Mouse (Mus musculus): ENCODE data around the gene Rab4a.
A peak's percentile ranks its signal among the peaks of the same experiment; 100 is the strongest.

The Rab4a gene

GRCm38 (mm10) chr8:123805718-123806373, at the start of gene Rab4a:
Gene Rab4a (plus strand): TSS chr8:123805985.
- DNase-seq (ENCODE audit: low read depth, low spot score) = peak; percentile 89

GRCm38 (mm10) chr8:123756901-123757300, 48.9 kb upstream of the Rab4a start:
- no peak for DNase-seq (ENCODE audit: low read depth, low spot score)

GRCm38 (mm10) chr8:123758935-123759334, 46.9 kb upstream of the Rab4a start:
- no peak for DNase-seq (ENCODE audit: low read depth, low spot score)

- peak; percentile 50 for DNase-seq (ENCODE audit: low read depth, low spot score)
These were observed 45.9 kb upstream of the Rab4a start for GRCm38 (mm10) chr8:123759933-123760332.

- DNase-seq (ENCODE audit: low read depth, low spot score) = no peak
These were observed 45.2 kb upstream of the Rab4a start for GRCm38 (mm10) chr8:123760579-123760978.

GRCm38 (mm10) chr8:123761266-123761882, 44.4 kb upstream of the Rab4a start:
- no peak for DNase-seq (ENCODE audit: low read depth, low spot score)

- DNase-seq (ENCODE audit: low read depth, low spot score) = no peak
These were observed 43.9 kb upstream of the Rab4a start for GRCm38 (mm10) chr8:123761883-123762270.

- no peak for DNase-seq (ENCODE audit: low read depth, low spot score)
These were observed 42.4 kb upstream of the Rab4a start for GRCm38 (mm10) chr8:123763355-123763754.

GRCm38 (mm10) chr8:123764671-123765070, 41.1 kb upstream of the Rab4a start:
- DNase-seq (ENCODE audit: low read depth, low spot score) = no peak

- no peak for DNase-seq (ENCODE audit: low read depth, low spot score)
These were observed 39.3 kb upstream of the Rab4a start for GRCm38 (mm10) chr8:123766516-123766915.

- no peak for DNase-seq (ENCODE audit: low read depth, low spot score)
These were observed 37.9 kb upstream of the Rab4a start for GRCm38 (mm10) chr8:123767874-123768273.

GRCm38 (mm10) chr8:123768492-123769356, 37.1 kb upstream of the Rab4a start:
- no peak for DNase-seq (ENCODE audit: low read depth, low spot score)

- DNase-seq (ENCODE audit: low read depth, low spot score) = no peak
These were observed 32.3 kb upstream of the Rab4a start for GRCm38 (mm10) chr8:123773468-123773867.

- no peak for DNase-seq (ENCODE audit: low read depth, low spot score)
These were observed 31.3 kb upstream of the Rab4a start for GRCm38 (mm10) chr8:123774491-123774890.

- no peak for DNase-seq (ENCODE audit: low read depth, low spot score)
These were observed 28.5 kb upstream of the Rab4a start for GRCm38 (mm10) chr8:123777319-123777718.

GRCm38 (mm10) chr8:123780471-123780870, 25.3 kb upstream of the Rab4a start:
- DNase-seq (ENCODE audit: low read depth, low spot score) = no peak

- DNase-seq (ENCODE audit: low read depth, low spot score) = no peak
These were observed 24.5 kb upstream of the Rab4a start for GRCm38 (mm10) chr8:123781256-123781655.

- peak; percentile 75 for DNase-seq (ENCODE audit: low read depth, low spot score)
These were observed 22.1 kb upstream of the Rab4a start for GRCm38 (mm10) chr8:123783525-123784249.

GRCm38 (mm10) chr8:123786166-123786565, 19.6 kb upstream of the Rab4a start:
- DNase-seq (ENCODE audit: low read depth, low spot score) = no peak

- no peak for DNase-seq (ENCODE audit: low read depth, low spot score)
These were observed 19.1 kb upstream of the Rab4a start for GRCm38 (mm10) chr8:123786644-123787043.

GRCm38 (mm10) chr8:123787254-123787897, 18.4 kb upstream of the Rab4a start:
- DNase-seq (ENCODE audit: low read depth, low spot score) = no peak
